Mouse (Mus musculus) neural tube, embryonic 14.5 days (tissue): ENCODE data around the gene Slc51a. TPM values are rescaled to one million over a fixed set of nuclear protein-coding genes. Genes with fewer than 3 reads are reported as not detected.

Experiments
- ATAC-seq: fragments of 200-750 bp; cut with Nextera tagmentation; 2 replicates; pipeline ENCODE4 v1.8.0; 2017; ENCODE audit warnings: low read depth, mild to moderate bottlenecking, moderate TSS enrichment, moderate library complexity
- H3K27ac ChIP-seq: fragments of 300-500 bp; sonication (generic); 2 replicates; pipeline ENCODE4 v1.5.1; 2014; ENCODE audit warnings: low read depth, mild to moderate bottlenecking, control low read depth, low read length, moderate library complexity, mixed read lengths
- H3K27me3 ChIP-seq: fragments of 300-500 bp; sonication (generic); 2 replicates; pipeline ENCODE4 v1.6.1; 2014; ENCODE audit warnings: low read length; ENCODE audit not compliant: control insufficient read depth, insufficient read depth
- H3K36me3 ChIP-seq: fragments of 300-500 bp; sonication (generic); 2 replicates; pipeline ENCODE4 v1.6.1; 2014; ENCODE audit warnings: low read length, mixed read lengths; ENCODE audit not compliant: control insufficient read depth, insufficient read depth
- H3K4me1 ChIP-seq: fragments of 300-500 bp; sonication (generic); 2 replicates; pipeline ENCODE4 v1.6.1; 2014; ENCODE audit warnings: low read length; ENCODE audit not compliant: control insufficient read depth, insufficient read depth
- H3K4me2 ChIP-seq: fragments of 300-500 bp; sonication (generic); 2 replicates; pipeline ENCODE4 v1.6.1; 2014; ENCODE audit warnings: mild to moderate bottlenecking, low read depth, low read length, control low read depth
- H3K4me3 ChIP-seq: fragments of 300-500 bp; sonication (generic); 2 replicates; pipeline ENCODE4 v1.5.1; 2014; ENCODE audit warnings: low read depth, low read length, control low read depth, mixed read lengths
- H3K9ac ChIP-seq: fragments of 300-500 bp; sonication (generic); replicated peaks from 2 replicates; pipeline ENCODE4 v1.6.1; 2014; ENCODE audit warnings: low read depth, mild to moderate bottlenecking, control low read depth, low read length, mixed read lengths
- H3K9me3 ChIP-seq: fragments of 300-500 bp; sonication (generic); 2 replicates; pipeline ENCODE4 v1.6.1; 2016; ENCODE audit warnings: low read length; ENCODE audit not compliant: control insufficient read depth
- WGBS: fragments of 180-500 bp; shearing (Covaris S2); extraction: QIAGEN DNeasy Blood & Tissue Kit; methylation state at CpG from one replicate; pipeline ENCODE4 v1.1.7; 2014; 5-methylcytosine and 5-hydroxymethylcytosine counted together
- polyA plus RNA-seq: library from polyadenylated mRNA; unstranded; fragments of >200 nt; fragmentation: Nextera tagmentation; extraction: Ambion mirVana; gene quantifications from 2 replicates; pipeline ENCODE4 v1.2.1, GENCODE M21; 2014

The Slc51a gene
- polyA plus RNA-seq, 1 experiment from 2014 or later, result 0.17 TPM

DNA sequence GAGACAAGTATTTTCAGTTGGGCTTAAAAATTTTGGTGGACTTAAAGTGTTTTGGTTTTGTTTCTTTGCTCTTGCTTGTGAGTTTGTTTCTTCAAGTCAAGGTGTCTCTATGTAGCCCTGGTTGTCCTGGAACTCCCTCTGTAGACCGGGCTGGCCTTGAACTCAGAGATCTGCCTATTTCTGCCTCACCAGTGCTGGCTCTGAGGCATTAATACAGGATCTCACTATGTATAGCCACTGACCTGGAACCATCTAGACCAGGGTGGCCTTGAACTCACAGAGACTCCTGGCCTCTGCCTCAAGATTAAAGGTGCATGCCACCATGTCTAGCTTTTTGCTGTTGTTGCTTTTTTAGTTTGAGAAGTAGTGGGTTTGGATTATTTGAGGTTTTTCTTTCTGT, 55.8 kb downstream of the Slc51a start:
- WGBS, result 90% methylated on average over 1 of the region's 1 CpGs
- Histone ChIP-seq H3K9ac (no peak overlapping the region), H3K36me3 (no peaks in the 10 kb centered on the region), H3K4me3 (peak overlapping the region; percentile 74; the same call in 1 of the 2 replicates), H3K9me3 (no peaks in the 10 kb centered on the region), H3K4me1 (peaks cover 13% of the 10 kb centered on the region), H3K4me2 (peak overlapping the region; percentile 75), H3K27ac (no peak overlapping the region), H3K27me3 (no peaks in the 10 kb centered on the region)
- ATAC-seq, result no peak

DNA sequence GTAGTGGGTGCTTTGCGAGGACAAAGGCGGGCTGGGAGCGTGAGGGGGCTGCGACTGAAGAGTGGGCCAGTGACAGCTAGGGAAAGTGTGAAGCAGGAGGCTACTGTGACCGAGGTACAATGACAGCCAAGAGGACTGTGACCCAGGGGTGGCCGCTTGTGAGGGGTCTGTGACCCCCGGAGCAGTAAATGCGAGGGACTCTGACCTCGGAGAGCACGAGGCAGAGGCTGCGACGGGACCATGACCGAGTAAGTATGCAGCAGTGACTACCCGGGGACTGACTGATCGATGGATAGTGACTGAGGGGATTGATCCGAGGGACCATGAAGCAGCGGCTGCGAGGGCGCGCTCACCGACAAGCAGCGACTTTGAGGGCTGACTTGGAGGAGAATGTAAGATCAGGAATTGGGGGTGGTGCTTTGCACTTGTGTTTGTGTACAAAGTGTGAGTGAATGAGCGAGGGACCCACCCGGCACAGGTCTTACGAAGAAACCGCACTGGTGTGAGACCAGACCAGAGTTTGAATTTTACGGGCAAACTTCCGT, 56.6 kb downstream of the Slc51a start:
- Histone ChIP-seq H3K9ac (peak overlapping the region; percentile 88), H3K27ac (peak overlapping the region; percentile 92), H3K27me3 (no peaks in the 10 kb centered on the region), H3K4me1 (peaks cover 13% of the 10 kb centered on the region), H3K36me3 (no peaks in the 10 kb centered on the region), H3K9me3 (no peaks in the 10 kb centered on the region), H3K4me2 (peak overlapping the region; percentile 75), H3K4me3 (peak overlapping the region; percentile 74)
- WGBS, result 2% methylated on average over 28 of the region's 28 CpGs
- ATAC-seq, result peak; percentile 70

DNA sequence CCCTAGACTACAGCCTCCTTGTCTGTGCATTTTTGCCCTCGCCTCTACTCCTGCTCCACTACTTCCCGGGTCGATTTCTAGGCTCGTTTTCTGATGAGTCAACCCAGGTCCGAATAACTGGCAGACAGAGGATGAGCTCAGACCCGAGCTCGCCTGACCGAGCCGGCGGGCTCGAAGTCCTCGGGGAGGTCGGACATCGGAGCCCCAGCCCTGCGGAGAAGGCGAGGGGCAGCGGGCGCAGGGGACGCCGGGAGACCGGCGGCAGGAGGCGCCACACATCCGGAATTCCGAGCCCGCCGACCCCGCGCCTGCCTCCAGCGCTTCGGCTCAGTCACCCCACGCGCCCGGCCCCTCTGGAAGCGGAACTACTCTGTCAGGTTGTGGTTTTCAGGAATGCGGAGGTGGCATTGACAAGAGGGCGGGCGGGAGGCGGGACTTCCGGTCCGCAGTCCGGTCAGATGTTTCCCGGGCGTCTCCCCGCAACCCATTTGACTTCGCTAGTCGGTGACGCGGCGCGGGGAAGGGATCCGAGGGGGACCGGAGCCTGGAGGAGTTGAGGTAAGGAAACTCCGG, 57.1 kb downstream of the Slc51a start, which contains the start of gene Pcyt1a:
Pcyt1a (plus strand) TSS at position 448 of the 573 bp plus-strand sequence.
- Histone ChIP-seq H3K9ac (peak within 1 kb of the TSS; percentile 88), H3K9me3 (no peaks in the 10 kb centered on the region), H3K4me2 (peak within 1 kb of the TSS; percentile 75), H3K4me3 (peak within 1 kb of the TSS; percentile 74), H3K36me3 (no peaks in the 10 kb centered on the region), H3K27me3 (no peaks in the 10 kb centered on the region), H3K4me1 (peaks cover 13% of the 10 kb centered on the region), H3K27ac (peak within 1 kb of the TSS; percentile 92)
- 0% methylated on average over 54 of the region's 54 CpGs for WGBS
- ATAC-seq, result peak; percentile 98

DNA sequence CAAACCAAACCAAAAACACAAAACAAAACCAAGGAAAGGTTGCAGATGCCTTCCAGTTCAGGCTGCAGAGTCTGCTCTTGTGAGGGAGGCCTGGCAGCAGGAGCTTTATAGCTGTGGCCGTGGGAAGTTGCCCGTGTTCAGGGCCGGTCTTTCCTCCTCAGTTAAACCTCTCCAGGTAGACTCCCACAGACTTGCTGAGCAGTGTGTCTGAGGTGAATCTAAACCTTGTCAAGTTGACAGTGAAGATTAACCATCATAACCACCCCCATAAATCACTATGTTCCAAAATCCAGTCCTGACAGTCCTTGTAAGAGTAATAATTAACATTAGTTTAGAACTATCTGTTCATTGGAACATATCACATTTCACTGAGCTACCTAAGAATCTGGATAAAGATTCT, 60.2 kb downstream of the Slc51a start:
- Histone ChIP-seq H3K36me3 (no peaks in the 10 kb centered on the region), H3K27ac (no peak overlapping the region), H3K4me3 (no peak overlapping the region), H3K9ac (no peak overlapping the region), H3K9me3 (no peaks in the 10 kb centered on the region), H3K4me2 (no peak overlapping the region), H3K27me3 (no peaks in the 10 kb centered on the region), H3K4me1 (peaks cover 13% of the 10 kb centered on the region)
- WGBS, result 76% methylated on average over 3 of the region's 3 CpGs
- no peak for ATAC-seq

Other genes starting within 250 kb of the Slc51a start
- gene Fbxo45, start 240.7 kb downstream of the Slc51a start, polyA plus RNA-seq, result 13.9 and 17.9 TPM in 2 replicates
- 12.8 and 17.6 TPM in 2 replicates for gene Wdr53, start 240.7 kb downstream of the Slc51a start, polyA plus RNA-seq
- 0.15 TPM in 1 of 2 replicates, not detected in the other for gene Smco1, start 216.4 kb downstream of the Slc51a start, polyA plus RNA-seq
- gene Rnf168, start 210.4 kb downstream of the Slc51a start, polyA plus RNA-seq, result 21.5 and 23.2 TPM in 2 replicates
- gene Ubxn7, start 155.6 kb downstream of the Slc51a start, polyA plus RNA-seq, result 24.3 and 31.2 TPM in 2 replicates
- gene Tm4sf19, start 87.4 kb downstream of the Slc51a start, polyA plus RNA-seq, result not detected in 2 replicates
- 35.1 and 41.2 TPM in 2 replicates for gene Tctex1d2, start 68.2 kb downstream of the Slc51a start, polyA plus RNA-seq
- gene Pcyt1a, start 57.0 kb downstream of the Slc51a start, polyA plus RNA-seq, result 50.9 and 53.2 TPM in 2 replicates
- gene Zdhhc19, start 8.4 kb upstream of the Slc51a start, polyA plus RNA-seq, result not detected in 2 replicates
- gene Tfrc, start 121.0 kb upstream of the Slc51a start, polyA plus RNA-seq, result 43.6 and 72.1 TPM in 2 replicates
- gene Tnk2, start 156.0 kb upstream of the Slc51a start, polyA plus RNA-seq, result 18.7 and 23.9 TPM in 2 replicates
- gene Muc4, start 248.0 kb upstream of the Slc51a start, polyA plus RNA-seq, result 0.08 and 0.35 TPM in 2 replicates